Mouse (Mus musculus): ENCODE measurements around the gene Fank1.

DNA sequence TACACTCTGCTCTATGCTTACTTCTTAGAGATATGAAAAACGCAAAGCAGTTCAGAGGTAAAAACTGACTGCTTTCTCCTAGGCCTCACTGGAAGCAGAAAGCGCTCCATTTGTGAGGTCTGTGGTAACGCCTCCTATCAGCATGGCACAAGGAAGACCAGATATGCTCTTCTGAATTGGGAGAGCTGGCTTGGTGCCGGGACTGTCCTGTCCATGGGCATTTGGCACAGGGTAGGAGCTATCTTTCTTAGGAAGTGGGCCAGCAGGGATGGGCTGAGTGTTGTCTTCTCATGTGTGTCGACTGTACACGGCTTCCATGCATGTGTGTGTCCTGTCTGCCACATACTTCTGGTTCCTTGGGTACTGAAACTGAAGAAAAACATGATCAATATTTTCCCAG, 85.6 kb downstream of the Fank1 start:
- TF ChIP-seq POLR2A (IDR thresholded peaks at IDR 0.05; ENCODE audit: insufficient read depth, low read depth, low read length): no peak
- TF ChIP-seq CTCF (IDR thresholded peaks at IDR 0.05): no peak
